Mouse (Mus musculus) stomach, postnatal 0 days (tissue): ENCODE data around the gene Mcl1.

Experiments used
- CTCF ChIP-seq: IDR thresholded peaks from 2 replicates; pipeline ENCODE4 v1.5.1; 2016; ENCODE audit warnings: antibody characterized with exemption, low read depth, mild to moderate bottlenecking, moderate library complexity
- EP300 ChIP-seq: optimal IDR thresholded peaks from 2 replicates; pipeline ENCODE3; 2016; ENCODE audit warnings: antibody characterized with exemption

DNA sequence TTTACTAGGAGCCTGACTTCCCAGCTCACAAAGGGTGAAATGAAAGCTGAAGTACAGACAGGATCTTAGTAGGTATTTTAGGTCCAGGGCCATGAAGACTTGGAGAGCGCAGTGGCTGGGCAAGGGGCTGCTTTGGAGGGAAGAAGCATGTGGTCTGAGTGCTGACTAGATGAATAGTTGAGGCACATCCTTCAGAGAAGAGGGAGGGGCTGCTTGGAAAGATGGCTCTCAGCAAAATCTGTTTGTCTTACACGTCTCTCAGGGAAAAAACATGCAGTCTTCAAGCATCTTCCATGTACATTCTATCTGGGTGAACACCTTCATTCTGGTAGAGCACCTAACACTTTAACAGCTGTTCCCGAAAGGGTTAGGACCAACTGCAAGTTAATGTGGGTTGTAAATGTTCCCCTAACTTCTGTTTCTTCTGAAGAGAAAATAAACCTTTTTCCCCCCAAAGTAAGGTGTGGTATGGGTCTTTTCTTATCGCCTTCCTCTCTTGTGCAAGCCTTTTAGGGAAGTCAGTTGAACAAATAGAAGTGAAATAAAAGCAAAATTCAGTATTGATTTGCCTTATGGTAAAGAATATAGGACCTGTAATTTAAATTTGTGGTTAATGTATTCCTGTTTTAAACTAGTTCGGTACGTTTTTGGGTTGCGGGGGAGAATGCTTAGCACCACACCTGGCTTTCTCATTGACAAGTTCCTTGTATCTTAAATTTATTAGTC, 4.3 kb downstream of the Mcl1 start:
- TF ChIP-seq EP300 (no peak), CTCF (no peak)
